Mouse (Mus musculus) gastrocnemius, postnatal 14 days (tissue): ENCODE results near the gene Prss29. TPM values are rescaled to one million over a fixed set of nuclear protein-coding genes. Genes with fewer than 3 reads are reported as not detected.

Experiments used
- DNase-seq: peaks from one replicate; pipeline ENCODE4 v3.0.0; 2021; ENCODE audit warnings: mixed read lengths
- intact Hi-C: fragments of 180-260 bp; cut with DNase I; formaldehyde crosslinking; loops from one replicate; pipeline ENCODE4 v1.15.1; 2025; ENCODE audit warnings: low total_unique reads
- total RNA-seq, 2 experiments: library from RNA; stranded (reverse); gene quantifications; 2 replicates each; pipeline ENCODE4 v1.2.3; 2021

Gene Prss29
- total RNA-seq, 2 experiments from 2014 or later, result not detected

- intact Hi-C loops, result loop anchor here (10.0 kb wide), 1 partner anchor 137 kb away; no protein-coding TSS in a partner anchor
These were observed 19.8 kb downstream of the Prss29 start for GRCm38 (mm10) chr17:25338218-25338617.

GRCm38 (mm10) chr17:25340003-25340402 lies 21.5 kb downstream of the Prss29 start:
- no peak for DNase-seq
- intact Hi-C loops, result no loop called here

More at GRCm38 (mm10) chr17:25338218-25338617, 19.8 kb downstream of the Prss29 start:
- DNase-seq, result no peak

GRCm38 (mm10) chr17:25341490-25341889 lies 23.0 kb downstream of the Prss29 start:
- DNase-seq, result no peak
- intact Hi-C loops, result no loop called here

GRCm38 (mm10) chr17:25345462-25345861 lies 27.0 kb downstream of the Prss29 start, which contains the start of gene Tpsab1:
Tpsab1 (minus strand) TSS chr17:25345562.
- intact Hi-C loops, result no loop called here
- no peak for DNase-seq

- DNase-seq, result no peak
- intact Hi-C loops, result no loop called here
These were observed 42.8 kb downstream of the Prss29 start for GRCm38 (mm10) chr17:25361291-25361690.

- peak; percentile 34 for DNase-seq
- intact Hi-C loops, result no loop called here
These were observed 45.3 kb downstream of the Prss29 start for GRCm38 (mm10) chr17:25363726-25364125.

- intact Hi-C loops, result no loop called here
- no peak for DNase-seq
These were observed 47.6 kb downstream of the Prss29 start, which contains the start of gene Tpsb2 for GRCm38 (mm10) chr17:25366005-25366404. Tpsb2 (plus strand) TSS chr17:25366305.

- DNase-seq, result no peak
- intact Hi-C loops, result no loop called here
These were observed 50.5 kb downstream of the Prss29 start, which contains the start of gene Tpsg1 for GRCm38 (mm10) chr17:25368973-25369372. Tpsg1 (plus strand) TSS chr17:25369273.

Other genes with a start within 250 kb of the Prss29 start
- gene Tmem204, start 235.1 kb upstream of the Prss29 start, total RNA-seq, result 10 to 100 TPM; 13.9 to 16.3 TPM
- gene Telo2, start 202.7 kb upstream of the Prss29 start, total RNA-seq, result 1 to 10 TPM; 9.2 to 9.3 TPM
- 1 to 10 TPM; 8.4 to 9.6 TPM for gene Ptx4, start 197.9 kb upstream of the Prss29 start, total RNA-seq
- 10 to 100 TPM; 14.3 to 15.5 TPM for gene Clcn7, start 185.3 kb upstream of the Prss29 start, total RNA-seq
- gene Ccdc154, start 156.2 kb upstream of the Prss29 start, total RNA-seq, result not detected
- not detected for gene Gm38655, start 143.2 kb upstream of the Prss29 start, total RNA-seq
- 10 to 100 TPM; 13.0 to 13.1 TPM for gene BC003965, start 134.1 kb upstream of the Prss29 start, total RNA-seq
- gene Unkl, start 130.3 kb upstream of the Prss29 start, total RNA-seq, result 1 to 10 TPM; 4.6 to 4.8 TPM
- gene Gnptg, start 78.5 kb upstream of the Prss29 start, total RNA-seq, result 10 to 100 TPM; 12.3 to 14.8 TPM
- gene Tsr3, start 78.5 kb upstream of the Prss29 start, total RNA-seq, result 10 to 100 TPM; 19.7 to 21.0 TPM
- under 1 TPM in 1 of 2 experiments, not detected in 1; 0.41 TPM for gene Baiap3, start 62.3 kb upstream of the Prss29 start, total RNA-seq
- gene Ube2i, start 44.0 kb upstream of the Prss29 start, total RNA-seq, result 10 to 100 TPM; 74.9 to 82.6 TPM
- gene Prss34, start 20.3 kb upstream of the Prss29 start, total RNA-seq, result 1 to 10 TPM; 1.8 to 2.7 TPM
- gene Prss28, start 10.0 kb upstream of the Prss29 start, total RNA-seq, result not detected
- 1 to 10 TPM; 4.0 to 4.7 TPM for gene Tpsab1, start 26.9 kb downstream of the Prss29 start, total RNA-seq
- gene Tpsb2, start 47.7 kb downstream of the Prss29 start, total RNA-seq, result 10 to 100 TPM in 1 of 2 experiments, 1 to 10 TPM in 1; 9.4 to 12.6 TPM
- not detected for gene Tpsg1, start 50.6 kb downstream of the Prss29 start, total RNA-seq
- 1 to 10 TPM; 3.2 to 3.4 TPM for gene Cacna1h, start 115.1 kb downstream of the Prss29 start, total RNA-seq
- not detected for gene Tekt4, start 136.0 kb downstream of the Prss29 start, total RNA-seq
- not detected for gene Sstr5, start 178.6 kb downstream of the Prss29 start, total RNA-seq